Mouse (Mus musculus): ENCODE results near the gene Bora. TPM values are rescaled to one million over a fixed set of nuclear protein-coding genes. Genes with fewer than 3 reads are reported as not detected.

Bora gene
- total RNA-seq, 2 experiments from 2014 or later = 0.57 to 0.64 TPM

- DNase-seq = no peak
Observed at GRCm38 (mm10) chr14:99063091-99063490, 17.1 kb downstream of the Bora start.

DNA sequence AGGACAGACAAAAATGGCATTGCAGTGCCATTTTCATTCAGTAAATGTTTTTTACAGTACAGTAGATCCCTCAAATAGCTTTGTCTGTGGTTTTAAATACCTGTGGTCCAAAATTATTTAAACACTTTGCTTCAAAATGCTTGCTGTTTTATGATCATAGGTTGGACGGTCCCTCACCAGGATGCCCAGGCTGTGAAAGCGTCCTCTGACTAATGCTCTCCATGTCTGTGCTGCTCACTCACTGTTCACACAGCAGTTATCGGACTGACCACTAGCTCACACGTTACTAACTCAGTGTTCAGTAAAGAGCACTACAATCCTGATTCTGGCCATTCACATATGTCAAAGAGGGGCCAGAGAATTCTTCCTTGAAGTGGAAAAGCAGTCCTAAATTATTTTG, 25.1 kb downstream of the Bora start:
- DNase-seq = no peak

- no peak for DNase-seq
Observed at GRCm38 (mm10) chr14:99088947-99089346, 42.9 kb downstream of the Bora start.

- peak; percentile 98 to 100 for DNase-seq
Observed at GRCm38 (mm10) chr14:99099267-99099966, 53.4 kb downstream of the Bora start, which contains the start of the genes Pibf1 and Dis3. Pibf1 (plus strand) TSS chr14:99099424. Dis3 (minus strand) TSS chr14:99099770.

- no peak for DNase-seq
Observed at GRCm38 (mm10) chr14:99099967-99100587, 54.1 kb downstream of the Bora start.

GRCm38 (mm10) chr14:99103050-99103449, 57.0 kb downstream of the Bora start:
- no peak for DNase-seq

DNA sequence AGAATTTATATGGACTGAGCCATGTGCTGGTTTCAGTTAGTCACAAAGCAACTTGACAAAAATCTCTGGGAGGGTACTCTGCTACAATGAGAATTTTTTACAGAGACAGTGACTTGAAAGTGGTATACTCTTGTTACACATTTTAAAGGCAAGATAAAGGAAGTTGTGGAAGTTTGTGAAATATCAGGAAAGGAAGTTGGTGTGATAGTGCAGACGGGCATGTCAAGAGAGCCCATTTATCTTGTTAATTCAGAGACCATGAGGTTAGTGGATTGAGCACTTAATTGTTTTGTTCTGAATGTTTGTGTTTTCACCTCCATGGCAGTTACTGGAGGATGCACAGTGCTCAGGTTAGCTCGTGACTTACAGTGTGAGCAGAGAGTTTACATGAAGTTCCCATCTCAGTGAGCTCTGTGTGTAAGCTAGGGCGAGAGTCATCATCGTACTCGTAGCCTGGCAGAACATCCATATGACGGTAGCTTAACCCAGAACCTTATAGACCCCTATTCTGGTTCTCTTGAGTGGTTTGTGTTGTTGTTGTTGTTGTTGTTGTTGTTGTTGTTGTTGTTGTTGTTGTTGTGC, 58.6 kb downstream of the Bora start:
- no peak for DNase-seq

GRCm38 (mm10) chr14:99106671-99107070, 60.6 kb downstream of the Bora start:
- no peak for DNase-seq

- DNase-seq = no peak
Observed at GRCm38 (mm10) chr14:99107631-99108187, 61.7 kb downstream of the Bora start.

DNA sequence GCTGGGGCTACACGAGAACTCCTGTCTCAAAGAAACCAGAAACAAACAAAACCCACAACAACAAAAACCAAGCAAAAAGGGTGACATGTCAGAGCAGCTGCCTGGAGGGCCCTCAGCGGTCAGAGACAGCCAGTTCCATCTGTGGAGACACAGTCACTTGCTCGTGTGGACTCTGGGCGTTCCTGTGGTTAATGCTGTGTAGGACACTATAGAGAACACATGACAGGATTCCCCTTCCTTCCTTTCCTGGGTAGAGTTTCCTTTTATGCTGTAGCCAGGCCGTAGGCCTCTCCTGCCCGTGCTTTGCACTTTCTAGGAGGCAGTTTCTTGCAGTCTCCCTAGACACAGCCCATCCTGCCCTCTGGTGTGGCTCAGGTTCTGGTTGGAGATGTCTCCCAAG, 62.7 kb downstream of the Bora start:
- no peak for DNase-seq

GRCm38 (mm10) chr14:99117576-99117975, 71.6 kb downstream of the Bora start:
- DNase-seq = no peak

- DNase-seq = no peak
Observed at GRCm38 (mm10) chr14:99121584-99122339, 75.7 kb downstream of the Bora start.

DNA sequence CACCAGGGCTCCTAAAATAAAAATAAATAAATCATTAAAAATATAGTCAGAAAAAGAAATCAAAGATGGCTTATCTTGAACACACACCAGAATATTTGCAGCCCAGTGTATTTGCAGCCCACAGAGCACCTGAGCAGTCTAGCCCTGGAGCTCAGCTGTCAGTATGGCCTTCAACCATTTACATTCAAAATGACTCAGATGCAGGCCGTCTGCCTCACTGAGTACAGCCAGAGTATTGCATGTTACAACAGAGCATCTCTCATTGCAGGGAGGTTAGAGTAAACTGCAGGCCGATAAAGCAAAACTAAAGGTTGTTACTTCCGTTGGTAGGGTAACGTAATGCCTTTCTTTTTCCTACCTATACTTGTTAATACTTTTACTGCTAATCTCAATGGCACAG, 78.1 kb downstream of the Bora start:
- DNase-seq = no peak

Other genes starting within 250 kb of the Bora start
- 1 to 10 TPM; 3.8 to 6.5 TPM for gene Rpl36a-ps1, start 51.9 kb upstream of the Bora start, total RNA-seq (2021)
- 10 to 100 TPM; 41.4 to 46.5 TPM for gene Mzt1, start 88 bp upstream of the Bora start, total RNA-seq (2021)
- 1 to 10 TPM; 7.7 to 8.3 TPM for gene Pibf1, start 53.2 kb downstream of the Bora start, total RNA-seq (2021)
- gene Dis3, start 53.5 kb downstream of the Bora start, total RNA-seq (2021) = 10 to 100 TPM in 1 of 2 experiments, 1 to 10 TPM in 1; 9.4 to 10.3 TPM